Mouse (Mus musculus): ENCODE measurements around the gene Tinagl1. TPM values are rescaled to one million over a fixed set of nuclear protein-coding genes. Genes with fewer than 3 reads are reported as not detected.

Tinagl1 gene
- polyA plus RNA-seq (2014; fragmentation: Illumina TruSeq; extraction: RNeasy Lipid Tissue Mini Kit (QIAGEN cat#74804); ENCODE audit: low read depth, low replicate concordance), result 10.5 TPM

DNA sequence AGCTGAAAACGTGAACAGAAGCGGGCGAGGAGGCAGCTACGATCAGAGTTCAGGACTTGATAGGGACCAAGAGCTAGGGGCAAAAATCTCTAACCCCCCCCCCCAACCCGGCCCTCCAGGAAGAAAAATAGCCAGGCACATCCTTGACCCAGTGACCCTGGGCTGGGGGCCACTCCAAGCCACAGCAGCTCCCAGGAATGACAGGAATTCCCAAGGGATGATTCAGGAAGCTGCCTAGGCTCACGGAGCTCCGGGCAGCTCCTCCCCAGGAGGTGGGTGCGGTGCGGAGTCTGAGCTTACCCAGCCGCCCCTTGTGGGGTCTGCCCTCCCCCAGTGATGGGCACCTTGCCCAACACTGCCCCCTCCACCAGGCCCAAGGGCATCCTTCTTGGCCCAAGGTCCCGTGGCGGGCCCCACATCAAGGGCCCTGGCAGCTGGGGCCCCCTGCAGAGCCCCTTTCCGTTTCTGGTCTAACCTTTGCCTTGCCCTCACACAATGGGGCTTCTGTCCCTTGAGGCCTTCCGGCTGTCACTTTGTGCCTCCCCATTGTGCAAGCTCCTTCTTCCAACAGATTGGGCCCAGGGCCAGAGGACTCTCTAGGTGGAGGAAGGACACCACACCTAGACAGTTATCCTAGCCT, at the start of gene Tinagl1:
Gene Tinagl1, minus strand, starts transcription at position 51 of the 640 bp plus-strand sequence.

DNA sequence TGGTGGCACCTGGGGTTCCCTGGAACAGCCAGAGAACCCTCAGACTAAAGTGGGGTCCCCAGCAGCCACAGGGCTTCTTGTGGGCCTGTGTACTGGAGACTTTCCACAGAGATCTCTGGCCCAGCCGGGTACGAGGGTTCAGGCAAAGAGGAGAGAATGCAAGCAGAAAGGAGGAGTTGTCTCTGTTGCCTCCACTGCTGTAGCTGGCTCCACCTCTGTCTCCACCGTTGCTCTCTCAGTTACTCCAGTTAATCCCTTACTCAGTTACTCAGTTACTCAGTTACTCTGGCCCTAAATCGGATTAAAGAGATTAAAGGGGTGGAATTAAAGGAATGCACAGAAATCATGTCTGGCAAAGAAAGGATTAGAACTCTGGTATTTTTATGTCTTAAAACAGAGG, 47.3 kb upstream of the Tinagl1 start, which contains the start of gene Gm853:
Gene Gm853, minus strand, starts transcription at position 223 of the 400 bp plus-strand sequence.

DNA sequence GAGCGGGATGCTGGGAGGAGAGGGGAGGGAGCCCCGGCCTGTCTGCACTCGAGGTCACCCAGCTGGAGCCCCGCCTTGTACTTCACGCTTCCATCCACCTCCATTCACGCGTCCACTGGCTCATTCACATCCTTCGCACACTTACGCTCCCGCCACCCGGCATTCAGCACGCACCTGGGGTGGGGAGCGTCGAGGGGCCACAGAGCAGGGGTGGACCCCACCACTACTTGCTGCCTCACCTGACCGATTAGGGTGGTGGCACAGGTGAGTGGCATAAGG, 35.8 kb downstream of the Tinagl1 start, which contains the start of gene Hcrtr1:
Gene Hcrtr1, minus strand, starts transcription at position 146 of the 279 bp plus-strand sequence.

Other genes starting within 250 kb of the Tinagl1 start
- not detected for gene Spocd1, start 245.9 kb downstream of the Tinagl1 start, polyA plus RNA-seq (2014; fragmentation: Illumina TruSeq; extraction: RNeasy Lipid Tissue Mini Kit (QIAGEN cat#74804); ENCODE audit: low read depth, low replicate concordance)
- gene Adgrb2, start 190.3 kb downstream of the Tinagl1 start, polyA plus RNA-seq (2014; fragmentation: Illumina TruSeq; extraction: RNeasy Lipid Tissue Mini Kit (QIAGEN cat#74804); ENCODE audit: low read depth, low replicate concordance), result not detected
- gene Col16a1, start 127.3 kb downstream of the Tinagl1 start, polyA plus RNA-seq (2014; fragmentation: Illumina TruSeq; extraction: RNeasy Lipid Tissue Mini Kit (QIAGEN cat#74804); ENCODE audit: low read depth, low replicate concordance), result 6.8 TPM
- 7.3 TPM for gene Pef1, start 72.6 kb downstream of the Tinagl1 start, polyA plus RNA-seq (2014; fragmentation: Illumina TruSeq; extraction: RNeasy Lipid Tissue Mini Kit (QIAGEN cat#74804); ENCODE audit: low read depth, low replicate concordance)
- not detected for gene Hcrtr1, start 35.8 kb downstream of the Tinagl1 start, polyA plus RNA-seq (2014; fragmentation: Illumina TruSeq; extraction: RNeasy Lipid Tissue Mini Kit (QIAGEN cat#74804); ENCODE audit: low read depth, low replicate concordance)
- not detected for gene Gm853, start 47.3 kb upstream of the Tinagl1 start, polyA plus RNA-seq (2014; fragmentation: Illumina TruSeq; extraction: RNeasy Lipid Tissue Mini Kit (QIAGEN cat#74804); ENCODE audit: low read depth, low replicate concordance)
- gene Serinc2, start 104.1 kb upstream of the Tinagl1 start, polyA plus RNA-seq (2014; fragmentation: Illumina TruSeq; extraction: RNeasy Lipid Tissue Mini Kit (QIAGEN cat#74804); ENCODE audit: low read depth, low replicate concordance), result 4.3 TPM
- gene Fabp3, start 133.5 kb upstream of the Tinagl1 start, polyA plus RNA-seq (2014; fragmentation: Illumina TruSeq; extraction: RNeasy Lipid Tissue Mini Kit (QIAGEN cat#74804); ENCODE audit: low read depth, low replicate concordance), result 0.82 TPM
- not detected for gene Gm10570, start 133.6 kb upstream of the Tinagl1 start, polyA plus RNA-seq (2014; fragmentation: Illumina TruSeq; extraction: RNeasy Lipid Tissue Mini Kit (QIAGEN cat#74804); ENCODE audit: low read depth, low replicate concordance)
- 25.5 TPM for gene Zcchc17, start 184.8 kb upstream of the Tinagl1 start, polyA plus RNA-seq (2014; fragmentation: Illumina TruSeq; extraction: RNeasy Lipid Tissue Mini Kit (QIAGEN cat#74804); ENCODE audit: low read depth, low replicate concordance)
- gene Snrnp40, start 185.0 kb upstream of the Tinagl1 start, polyA plus RNA-seq (2014; fragmentation: Illumina TruSeq; extraction: RNeasy Lipid Tissue Mini Kit (QIAGEN cat#74804); ENCODE audit: low read depth, low replicate concordance), result 11.1 TPM